8 mouse cellular contexts compared by ENCODE assay signal in genomic region chr14:16366986-16367385, GRCm38 (mm10). TPM values are rescaled to one million over a fixed set of nuclear protein-coding genes. Genes with fewer than 3 reads are reported as not detected.
DNase-seq lines count a peak whose midpoint lies in the region; ATAC-seq lines count a peak whose summit lies in the region.

No protein-coding gene starts in this region.

- 53% methylated on average over 2 of the region's 2 CpGs for WGBS in forebrain, embryonic 12.5 days
- 58% methylated on average over 2 of the region's 2 CpGs for WGBS in limb, embryonic 12.5 days
- WGBS in stomach, embryonic 14.5 days, result 32% methylated on average over 2 of the region's 2 CpGs

- peak overlapping the region; percentile 98 for H3K4me3 ChIP-seq in megakaryocyte, embryonic 14.5 days (replicated peaks)
- H3K4me3 ChIP-seq in forebrain, embryonic 12.5 days (replicated peaks), result peak overlapping the region; percentile 96
- peak overlapping the region; percentile 93 for H3K4me3 ChIP-seq in limb, embryonic 12.5 days (replicated peaks)
- H3K4me3 ChIP-seq in stomach, embryonic 14.5 days (ENCODE audit: low read depth, low read length), result peak overlapping the region; percentile 84

- peaks cover 16% of the 10 kb centered on the region for H3K36me3 ChIP-seq in megakaryocyte, embryonic 14.5 days (replicated peaks; ENCODE audit: low read length)
- H3K36me3 ChIP-seq in forebrain, embryonic 12.5 days (replicated peaks), result 0 out of 2 replicates have a peak, but pooled peaks cover 4% of the 10 kb centered on the region
- H3K36me3 ChIP-seq in limb, embryonic 12.5 days, result peaks cover 13% of the 10 kb centered on the region; the same call in 1 of the 2 replicates
- no peaks in the 10 kb centered on the region for H3K36me3 ChIP-seq in stomach, embryonic 14.5 days (ENCODE audit: control insufficient read depth, insufficient read depth, low read length)

- no peaks in the 10 kb centered on the region for H3K27me3 ChIP-seq in megakaryocyte, embryonic 14.5 days (replicated peaks)
- no peaks in the 10 kb centered on the region for H3K27me3 ChIP-seq in forebrain, embryonic 12.5 days
- no peaks in the 10 kb centered on the region for H3K27me3 ChIP-seq in limb, embryonic 12.5 days
- H3K27me3 ChIP-seq in stomach, embryonic 14.5 days (ENCODE audit: control insufficient read depth, insufficient read depth, low read length), result no peaks in the 10 kb centered on the region

- peak overlapping the region; percentile 61 for H3K4me2 ChIP-seq in forebrain, embryonic 12.5 days
- H3K4me2 ChIP-seq in limb, embryonic 12.5 days, result peak overlapping the region; percentile 80
- peak overlapping the region; percentile 77 for H3K4me2 ChIP-seq in stomach, embryonic 14.5 days (replicated peaks; ENCODE audit: low read depth, low read length)

- no peaks in the 10 kb centered on the region for H3K9me3 ChIP-seq in megakaryocyte, embryonic 14.5 days
- H3K9me3 ChIP-seq in forebrain, embryonic 12.5 days, result no peaks in the 10 kb centered on the region
- H3K9me3 ChIP-seq in limb, embryonic 12.5 days, result no peaks in the 10 kb centered on the region
- H3K9me3 ChIP-seq in stomach, embryonic 14.5 days (ENCODE audit: control insufficient read depth, low read depth, low read length), result no peaks in the 10 kb centered on the region

- peaks cover 47% of the 10 kb centered on the region for H3K4me1 ChIP-seq in megakaryocyte, embryonic 14.5 days
- H3K4me1 ChIP-seq in forebrain, embryonic 12.5 days, result peaks cover 27% of the 10 kb centered on the region
- peaks cover 14% of the 10 kb centered on the region for H3K4me1 ChIP-seq in limb, embryonic 12.5 days (replicated peaks)
- H3K4me1 ChIP-seq in stomach, embryonic 14.5 days (ENCODE audit: control insufficient read depth, insufficient read depth, low read length), result peaks cover 9% of the 10 kb centered on the region; the same call in 1 of the 2 replicates

- H3K27ac ChIP-seq in forebrain, embryonic 12.5 days, result no peak overlapping the region
- H3K27ac ChIP-seq in limb, embryonic 12.5 days, result no peak overlapping the region
- H3K27ac ChIP-seq in stomach, embryonic 14.5 days (ENCODE audit: low read length), result no peak overlapping the region; the same call in 1 of the 2 replicates

- peak overlapping the region; percentile 98 for H3K9ac ChIP-seq in forebrain, embryonic 12.5 days
- H3K9ac ChIP-seq in limb, embryonic 12.5 days (replicated peaks), result peak overlapping the region; percentile 99
- H3K9ac ChIP-seq in stomach, embryonic 14.5 days (replicated peaks; ENCODE audit: low read depth, low read length), result peak overlapping the region; percentile 88; the same call in 1 of the 2 replicates

- ATAC-seq in megakaryocyte, adult 5-6 weeks (ENCODE audit: poor library complexity, severe bottlenecking), result no peak
- ATAC-seq in forebrain, embryonic 12.5 days (ENCODE audit: low FRiP score), result no peak
- no peak for ATAC-seq in limb, embryonic 12.5 days (ENCODE audit: insufficient number of reproducible peaks, insufficient read depth, low FRiP score, low TSS enrichment, low read depth)
- no peak for ATAC-seq in stomach, embryonic 14.5 days (ENCODE audit: insufficient number of reproducible peaks, insufficient read depth, low FRiP score, low read depth)

- no peak for DNase-seq in retina, postnatal 1 day
- no peak for DNase-seq in right cerebral cortex, postnatal 36 days (ENCODE audit: low spot score in 2 of 2)
- DNase-seq in spleen, postnatal 4 days (ENCODE audit: low spot score in 2 of 2), result no peak

RNA-seq across cellular contexts. Expression of gene Top2b, which starts 2.0 kb away (rescaled TPM):
- 1.4 and 2.8 TPM in 2 replicates for polyA plus RNA-seq in megakaryocyte, embryonic 14.5 days (2012; ENCODE audit: insufficient read depth, low replicate concordance)
- total RNA-seq in megakaryocyte, adult 5-6 weeks (2015), result 99.8 and 125 TPM in 2 replicates
- 107 and 119 TPM in 2 replicates for total RNA-seq in megakaryocyte, adult 5-6 weeks (2017)
- polyA plus RNA-seq in forebrain, embryonic 12.5 days (2016; fragmentation: Nextera tagmentation; extraction: Ambion mirVana), result 195 and 207 TPM in 2 replicates
- polyA plus RNA-seq in limb, embryonic 12.5 days (2016; fragmentation: Nextera tagmentation; extraction: Ambion mirVana), result 148 and 151 TPM in 2 replicates
- 64.4 and 81.7 TPM in 2 replicates for polyA plus RNA-seq in stomach, embryonic 14.5 days (2014; fragmentation: Nextera tagmentation; extraction: Ambion mirVana)

Comparison
In these comparisons a context has a peak if more than half of its experiments do, and no peak if none do; other contexts are left out.
1. RNA of gene Top2b, which starts 2.0 kb away (polyA plus RNA-seq): 195 to 207 TPM in forebrain, embryonic 12.5 days, 148 to 151 TPM in limb, embryonic 12.5 days and 64.4 to 81.7 TPM in stomach, embryonic 14.5 days; 1.4 to 2.8 TPM in megakaryocyte, embryonic 14.5 days; every median in the first group is over 10 times any median in the second.
2. Peak in every context shown above with its lines, with median percentiles within 50 percentile points of each other: H3K4me3 ChIP-seq, H3K4me2 ChIP-seq and H3K9ac ChIP-seq.